Mouse (Mus musculus) thymus, adult 2 months (tissue): ENCODE results near the gene Nek8.

Source experiments
- CTCF ChIP-seq: fragments of 200-500 bp; IDR thresholded peaks from 2 replicates; pipeline ENCODE4 v1.5.1; 2012; ENCODE audit warnings: mild to moderate bottlenecking, control low read depth, low read length, moderate library complexity, borderline replicate concordance; ENCODE audit not compliant: control insufficient read depth, poor library complexity, insufficient read depth; ENCODE audit errors: extremely low read depth
- POLR2A ChIP-seq: fragments of 200-500 bp; IDR thresholded peaks from 2 replicates; pipeline ENCODE4 v1.6.1; 2012; ENCODE audit warnings: mild to moderate bottlenecking, low read length, control low read depth, moderate library complexity; ENCODE audit not compliant: control insufficient read depth, poor library complexity, insufficient read depth; ENCODE audit errors: extremely low read depth

DNA sequence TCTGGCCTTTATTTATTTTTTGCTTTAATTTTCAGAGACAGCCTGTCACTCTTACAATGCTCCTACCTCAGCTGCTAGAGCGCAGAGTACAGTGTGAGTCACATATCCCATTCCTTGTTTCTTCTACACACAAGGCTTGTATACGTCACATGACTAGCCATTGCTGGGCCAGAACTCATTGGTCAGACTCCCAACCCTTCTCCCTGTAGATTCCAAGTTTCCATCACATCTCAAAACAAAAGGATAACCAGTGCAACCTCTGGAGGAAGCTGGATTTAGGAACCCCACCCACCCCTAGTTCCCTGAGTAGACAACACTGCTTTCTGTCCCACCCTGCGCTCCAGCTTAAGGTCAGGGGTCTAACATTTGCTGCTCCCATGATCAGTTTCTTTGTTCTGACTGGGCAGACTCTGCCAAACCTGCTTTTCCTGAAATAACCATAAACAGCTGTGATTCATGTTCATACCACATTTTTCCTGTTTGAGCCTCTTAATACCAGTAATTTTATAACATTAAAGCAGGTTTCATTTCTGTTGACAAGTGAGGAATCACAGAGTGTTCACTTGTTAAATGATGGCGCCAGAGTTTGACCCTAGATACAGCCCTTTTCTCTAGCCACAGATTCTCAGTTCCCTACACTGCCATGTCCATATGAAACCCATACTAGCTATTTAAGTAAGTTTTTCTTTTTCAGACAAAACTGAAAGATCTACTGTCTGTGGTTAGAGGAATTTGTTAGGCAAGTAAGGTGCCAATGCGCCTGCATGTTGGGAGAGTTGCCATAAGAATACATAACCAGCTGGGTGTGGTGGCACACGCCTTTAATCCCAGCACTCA is 29.6 kb downstream of the Nek8 start:
- TF ChIP-seq POLR2A (no peak), CTCF (no peak)
